Mouse (Mus musculus) cerebellum, postnatal 4 days (tissue): ENCODE results near the gene Dnajc17.
A peak's percentile ranks its signal among the peaks of the same experiment; 100 is the strongest.

Source experiments
- DNase-seq, 2 experiments: peaks; one replicate each; pipeline ENCODE4 v3.0.0; 2022; ENCODE audit warnings: low spot score in 2 of 2, mixed read lengths in 1 of 2

Dnajc17 gene

GRCm38 (mm10) chr2:119161247-119161646 is 47.3 kb downstream of the Dnajc17 start:
- DNase-seq, result no peak

DNA sequence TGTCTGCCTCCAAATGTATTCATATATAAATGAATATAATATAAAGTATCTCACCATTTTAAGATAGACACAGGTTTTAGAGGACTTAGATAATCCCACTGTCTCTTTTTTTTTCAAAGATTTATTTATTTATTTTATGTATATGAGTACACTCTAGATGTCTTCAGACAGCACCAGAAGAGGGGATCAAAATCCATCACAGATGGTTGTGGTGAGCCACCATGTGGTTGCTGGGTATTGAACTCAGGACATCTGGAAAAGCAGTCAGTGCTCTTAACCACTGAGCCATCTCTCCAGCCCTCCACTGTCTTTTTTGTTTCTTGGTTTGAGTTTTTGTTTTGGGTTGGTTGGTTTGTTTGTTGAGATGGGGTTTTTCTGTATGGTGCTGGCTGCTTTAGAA is 50.8 kb downstream of the Dnajc17 start:
- no peak for DNase-seq

DNA sequence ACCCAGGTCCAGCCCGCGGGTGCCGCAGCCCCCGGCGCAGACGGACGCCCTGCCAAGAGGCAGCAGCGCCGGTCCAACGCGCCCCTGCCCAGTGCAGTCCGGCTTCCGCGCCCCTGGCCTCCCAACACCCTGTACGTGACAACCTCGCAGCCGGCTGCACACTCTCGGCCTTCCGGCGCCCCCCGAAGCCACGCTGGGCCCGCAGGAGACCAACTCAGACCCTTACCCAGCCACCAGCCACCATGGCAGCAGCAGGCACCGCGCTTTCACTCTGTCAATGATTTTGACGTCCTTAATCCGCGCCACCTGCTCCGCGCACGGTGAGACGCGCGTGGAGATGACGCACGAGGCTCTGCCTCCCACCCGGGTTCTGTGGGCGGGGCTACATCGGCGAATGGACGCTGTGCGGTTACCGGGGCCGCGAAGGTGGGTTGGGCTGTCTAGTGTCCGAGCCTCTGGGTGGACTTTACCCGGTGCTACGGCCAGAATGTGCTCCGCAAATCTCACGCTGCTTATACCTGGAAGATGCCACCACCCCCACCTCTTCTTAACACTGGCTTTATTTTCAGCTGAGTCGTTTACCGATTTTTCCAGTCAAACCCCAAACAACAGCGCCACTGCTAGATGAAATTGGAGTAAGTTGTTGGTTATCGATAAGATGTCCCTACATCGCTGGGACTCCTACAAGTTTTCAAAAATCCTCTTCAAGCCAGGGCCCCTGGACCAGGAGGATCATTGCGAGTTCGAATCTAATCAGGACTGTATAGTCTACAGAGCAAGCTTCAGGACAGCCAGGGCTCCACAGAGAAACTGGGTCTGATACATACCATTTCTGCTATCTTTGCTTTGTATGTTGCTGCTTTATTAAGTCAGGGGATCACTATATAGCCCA is 51.7 kb downstream of the Dnajc17 start, which contains the start of gene Rmdn3:
Gene Rmdn3, minus strand, starts transcription at position 354 of the 892 bp plus-strand sequence.
- DNase-seq, result peak; percentile 88 to 95

DNA sequence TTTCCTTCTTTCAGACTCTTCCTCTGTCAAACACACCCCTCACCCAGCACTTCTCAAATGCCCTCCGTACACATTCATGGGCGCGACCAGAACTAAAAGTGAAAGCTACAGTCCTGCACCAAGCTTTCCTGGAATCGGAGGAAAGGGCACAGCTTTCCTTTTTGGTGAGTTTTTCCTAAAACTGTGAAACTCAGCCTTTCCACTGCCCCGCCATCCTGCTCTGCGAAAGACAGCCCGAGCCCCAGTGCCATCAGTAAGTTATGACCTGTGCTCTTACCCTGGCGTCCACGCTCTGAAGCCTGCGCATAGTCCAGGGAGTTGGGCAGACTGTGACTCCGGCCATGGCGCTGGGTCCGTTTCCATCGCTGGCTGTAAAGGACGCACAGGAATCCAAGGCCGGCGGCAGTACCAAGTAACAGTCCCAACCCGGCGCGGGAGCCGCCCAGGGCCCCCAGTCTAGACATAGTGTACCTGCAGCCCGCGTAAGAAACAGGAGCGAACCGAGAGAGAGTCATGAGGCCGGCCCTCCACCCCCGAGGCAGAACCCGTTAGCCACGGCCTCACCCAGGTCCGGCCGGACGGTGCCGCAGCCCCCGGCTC is 52.4 kb downstream of the Dnajc17 start:
- peak in 1 of 2 experiments; percentile 14 for DNase-seq

DNA sequence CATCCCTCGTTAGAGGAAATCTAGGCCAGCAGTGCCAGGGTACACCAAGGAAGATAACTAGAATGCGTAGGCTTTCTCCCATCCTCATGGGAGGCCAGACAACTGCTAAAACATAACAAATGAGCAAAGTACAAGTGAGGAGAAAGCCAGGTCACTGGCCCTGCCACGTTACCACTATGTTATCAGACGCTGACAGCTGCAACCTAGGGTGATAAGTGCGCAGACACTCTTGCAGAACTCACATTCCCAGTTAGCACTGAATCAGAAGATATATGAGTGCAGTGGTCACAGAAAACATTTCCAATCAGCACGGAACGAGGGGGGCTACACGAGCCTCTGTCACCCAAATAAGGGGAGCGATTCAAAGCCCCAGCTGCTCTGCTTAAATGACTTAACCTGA is 53.2 kb downstream of the Dnajc17 start:
- DNase-seq, result no peak

DNA sequence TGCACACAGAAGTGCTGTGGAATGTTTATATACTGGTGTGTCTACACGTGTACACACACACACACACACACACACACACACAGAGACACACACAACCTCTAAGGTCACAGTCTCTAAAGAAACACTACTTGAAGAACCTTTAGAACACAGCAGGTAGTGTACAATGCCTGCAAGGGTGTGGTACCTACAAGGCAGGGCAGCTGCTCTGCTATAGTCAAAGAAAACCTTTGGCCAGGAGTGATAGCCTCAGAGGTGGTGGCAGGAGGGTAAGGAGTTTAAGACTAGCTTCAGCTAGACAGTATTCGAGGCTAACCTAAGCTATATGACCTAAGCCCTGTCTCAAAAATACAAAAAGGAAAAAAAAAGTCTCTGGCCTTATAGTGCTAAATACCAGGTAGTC is 53.9 kb downstream of the Dnajc17 start:
- DNase-seq, result no peak

GRCm38 (mm10) chr2:119152255-119152654 is 56.3 kb downstream of the Dnajc17 start:
- DNase-seq, result no peak

GRCm38 (mm10) chr2:119147775-119148174 is 60.8 kb downstream of the Dnajc17 start:
- no peak for DNase-seq

- no peak for DNase-seq
These were observed 61.4 kb downstream of the Dnajc17 start for GRCm38 (mm10) chr2:119147160-119147678.

GRCm38 (mm10) chr2:119146435-119146834 is 62.2 kb downstream of the Dnajc17 start:
- DNase-seq, result no peak

DNA sequence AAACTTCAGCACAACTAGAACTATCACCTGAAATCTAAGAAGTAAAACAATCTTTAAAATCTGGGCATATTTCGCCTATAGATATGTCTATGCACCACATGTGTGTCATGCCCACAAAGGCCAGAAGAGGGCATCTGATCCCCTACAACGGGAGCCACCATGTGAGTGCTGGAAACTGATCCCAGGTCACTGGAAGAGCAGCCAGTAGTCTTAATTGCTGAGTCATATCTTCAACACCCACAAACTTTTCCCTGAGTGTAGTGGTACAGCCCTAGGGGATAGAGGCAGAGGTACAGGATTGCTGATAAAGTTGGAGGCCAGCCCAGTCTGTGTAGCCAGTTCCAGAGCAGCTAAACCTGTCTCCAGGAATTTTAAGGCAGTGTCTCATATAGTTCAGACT is 63.4 kb downstream of the Dnajc17 start:
- no peak for DNase-seq

DNA sequence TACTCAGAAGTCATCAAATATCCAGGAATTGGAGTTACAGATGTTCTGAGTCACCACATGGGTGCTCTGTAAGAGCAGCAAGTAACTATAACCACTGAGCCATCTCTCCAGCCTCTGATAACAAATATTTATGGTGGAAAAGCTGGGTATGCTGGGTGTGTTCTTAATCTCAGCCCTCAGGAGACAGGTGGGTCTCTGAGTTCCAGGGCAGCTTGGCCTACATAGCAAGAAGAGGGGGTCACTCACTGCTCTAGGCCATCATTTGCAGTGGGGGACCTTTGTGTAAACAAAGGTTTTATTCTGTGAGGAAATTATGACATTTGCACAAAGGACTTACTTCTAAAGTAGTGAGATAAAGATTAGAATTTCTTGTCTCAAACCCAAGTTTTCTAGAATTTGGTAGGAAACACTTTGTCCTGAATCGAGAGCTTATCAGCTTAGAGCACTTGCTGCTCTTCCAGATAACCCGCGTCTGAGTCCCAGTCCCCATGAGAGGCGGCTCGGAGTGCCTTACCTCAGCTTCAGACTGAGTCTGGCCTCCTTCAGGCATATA is 72.2 kb downstream of the Dnajc17 start:
- no peak for DNase-seq
